Mouse (Mus musculus): ENCODE data around the gene Il1r1. TPM values are rescaled to one million over a fixed set of nuclear protein-coding genes. Genes with fewer than 3 reads are reported as not detected.
"Not testable (repeated sequence)": the region's sequence is repeated elsewhere in the genome, so short reads cannot be mapped to it uniquely, and the experiment has no call there.

Gene Il1r1
- total RNA-seq, 4 experiments from 2014 or later = 1.3 to 3.0 (median 2.0) TPM

GRCm38 (mm10) chr1:40270415-40270814, 45.5 kb downstream of the Il1r1 start:
- DNase-seq (ENCODE audit: low spot score in 2 of 2) = no peak

- DNase-seq (ENCODE audit: low spot score in 2 of 2) = no peak
Observed at GRCm38 (mm10) chr1:40271052-40271451, 46.2 kb downstream of the Il1r1 start.

- no peak for DNase-seq (ENCODE audit: low spot score in 2 of 2)
Observed at GRCm38 (mm10) chr1:40271486-40272055, 46.7 kb downstream of the Il1r1 start.

- no peak for DNase-seq (ENCODE audit: low spot score in 2 of 2)
Observed at GRCm38 (mm10) chr1:40272204-40272603, 47.3 kb downstream of the Il1r1 start.

GRCm38 (mm10) chr1:40273491-40273890, 48.6 kb downstream of the Il1r1 start:
- no peak for DNase-seq (ENCODE audit: low spot score in 2 of 2)

- DNase-seq (ENCODE audit: low spot score in 2 of 2) = no peak
Observed at GRCm38 (mm10) chr1:40275285-40276013, 50.6 kb downstream of the Il1r1 start.

- DNase-seq (ENCODE audit: low spot score in 2 of 2) = no peak
Observed at GRCm38 (mm10) chr1:40277944-40278343, 53.1 kb downstream of the Il1r1 start.

- DNase-seq (ENCODE audit: low spot score in 2 of 2) = no peak
Observed at GRCm38 (mm10) chr1:40278720-40279119, 53.8 kb downstream of the Il1r1 start.

GRCm38 (mm10) chr1:40279182-40279743, 54.4 kb downstream of the Il1r1 start:
- DNase-seq (ENCODE audit: low spot score in 2 of 2) = no peak

GRCm38 (mm10) chr1:40281950-40282349, 57.1 kb downstream of the Il1r1 start:
- no peak for DNase-seq (ENCODE audit: low spot score in 2 of 2)

- no peak for DNase-seq (ENCODE audit: low spot score in 2 of 2)
Observed at GRCm38 (mm10) chr1:40282394-40282793, 57.5 kb downstream of the Il1r1 start.

- no peak for DNase-seq (ENCODE audit: low spot score in 2 of 2)
Observed at GRCm38 (mm10) chr1:40283995-40284394, 59.1 kb downstream of the Il1r1 start.

- no peak for DNase-seq (ENCODE audit: low spot score in 2 of 2)
Observed at GRCm38 (mm10) chr1:40290489-40291255, 65.8 kb downstream of the Il1r1 start.

- DNase-seq (ENCODE audit: low spot score in 2 of 2) = no peak
Observed at GRCm38 (mm10) chr1:40292231-40292630, 67.4 kb downstream of the Il1r1 start.

- no peak for DNase-seq (ENCODE audit: low spot score in 2 of 2)
Observed at GRCm38 (mm10) chr1:40293891-40294290, 69.0 kb downstream of the Il1r1 start.

GRCm38 (mm10) chr1:40294824-40295223, 69.9 kb downstream of the Il1r1 start:
- DNase-seq (ENCODE audit: low spot score in 2 of 2) = no peak

- DNase-seq (ENCODE audit: low spot score in 2 of 2) = no peak
Observed at GRCm38 (mm10) chr1:40298053-40298452, 73.2 kb downstream of the Il1r1 start.

GRCm38 (mm10) chr1:40303179-40303866, 78.4 kb downstream of the Il1r1 start:
- no peak for DNase-seq (ENCODE audit: low spot score in 2 of 2)

GRCm38 (mm10) chr1:40304321-40304720, 79.4 kb downstream of the Il1r1 start:
- DNase-seq (ENCODE audit: low spot score in 2 of 2) = not testable (repeated sequence)

- DNase-seq (ENCODE audit: low spot score in 2 of 2) = no peak
Observed at GRCm38 (mm10) chr1:40306111-40306510, 81.2 kb downstream of the Il1r1 start.

- DNase-seq (ENCODE audit: low spot score in 2 of 2) = no peak
Observed at GRCm38 (mm10) chr1:40311123-40311522, 86.2 kb downstream of the Il1r1 start.

Data from gastrocnemius, adult 8-10 months (tissue).